Mouse (Mus musculus): Measurements from ENCODE around the gene Macrod1. TPM values are rescaled to one million over a fixed set of nuclear protein-coding genes. Genes with fewer than 3 reads are reported as not detected.

Gene Macrod1
- polyA plus RNA-seq, 1 experiment from 2014 or later, result 2.9 TPM

- Histone ChIP-seq H3K4me2 (replicated peaks) (no peak overlapping the region), H3K36me3 (no peaks in the 10 kb centered on the region), H3K27ac (no peak overlapping the region), H3K9ac (replicated peaks) (no peak overlapping the region), H3K27me3 (peaks cover 72% of the 10 kb centered on the region), H3K9me3 (no peaks in the 10 kb centered on the region), H3K4me3 (replicated peaks) (no peak overlapping the region), H3K4me1 (replicated peaks) (peaks cover 73% of the 10 kb centered on the region)
- no peak for ATAC-seq
- 41% methylated on average over 4 of the region's 4 CpGs for WGBS
Measured at GRCm38 (mm10) chr19:7185059-7185458, 128.4 kb downstream of the Macrod1 start.

DNA sequence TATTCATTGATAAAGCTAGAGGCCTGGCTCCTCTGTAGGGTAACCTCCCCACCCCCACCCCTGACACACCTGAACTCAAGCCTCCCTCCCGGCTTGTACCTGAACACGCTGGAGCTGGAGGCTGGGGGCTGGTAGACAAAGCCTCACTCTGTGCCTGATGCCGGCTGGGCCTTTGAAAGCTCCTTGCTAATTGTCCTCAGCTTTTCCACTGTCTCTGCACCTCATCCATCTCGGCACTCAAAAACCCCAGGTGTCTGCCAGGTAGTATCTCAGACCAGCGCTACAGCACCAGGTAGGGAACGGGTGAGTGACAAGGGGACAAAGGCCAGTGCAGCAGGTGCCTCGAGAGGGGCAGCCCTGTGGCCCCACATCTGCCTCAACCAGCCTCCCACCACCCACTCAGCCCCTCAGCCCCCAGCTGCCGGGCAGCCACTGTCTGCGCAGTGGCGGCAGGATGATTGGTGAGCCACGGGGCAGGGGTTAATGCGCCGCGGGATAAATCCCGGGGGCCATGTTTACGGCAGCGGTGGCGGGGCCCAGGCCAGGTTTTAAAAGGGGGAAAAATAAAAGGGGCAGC is 129.2 kb downstream of the Macrod1 start:
- Histone ChIP-seq H3K27me3 (peaks cover 68% of the 10 kb centered on the region), H3K9me3 (no peaks in the 10 kb centered on the region), H3K9ac (replicated peaks) (peak overlapping the region; percentile 28; the same call in 1 of the 2 replicates), H3K4me3 (replicated peaks) (no peak overlapping the region), H3K4me2 (replicated peaks) (peak overlapping the region; percentile 4; the same call in 1 of the 2 replicates), H3K27ac (no peak overlapping the region), H3K4me1 (replicated peaks) (peaks cover 66% of the 10 kb centered on the region), H3K36me3 (no peaks in the 10 kb centered on the region)
- 6% methylated on average over 18 of the region's 18 CpGs for WGBS
- no peak for ATAC-seq

DNA sequence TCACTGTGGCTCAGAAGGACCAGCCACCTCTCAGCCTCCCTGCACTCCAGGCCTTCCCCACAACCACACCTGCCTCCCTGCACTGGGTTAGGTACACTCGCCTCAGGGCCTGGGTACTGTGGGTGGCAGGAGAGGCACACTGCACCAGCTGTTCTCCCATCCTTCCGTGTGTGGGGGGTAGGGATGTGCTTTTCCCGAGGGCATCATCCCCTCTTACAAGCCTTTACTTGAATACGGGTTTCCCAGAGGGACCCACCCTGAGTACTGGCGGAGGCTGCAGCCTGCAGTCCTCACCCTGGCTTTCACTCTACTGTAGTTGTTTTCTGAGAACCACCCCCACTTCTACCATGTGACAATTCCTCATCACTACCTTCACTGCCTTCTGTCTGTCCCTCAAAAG is 130.5 kb downstream of the Macrod1 start:
- Histone ChIP-seq H3K4me3 (replicated peaks) (no peak overlapping the region), H3K36me3 (no peaks in the 10 kb centered on the region), H3K4me2 (replicated peaks) (no peak overlapping the region), H3K27ac (no peak overlapping the region), H3K27me3 (peaks cover 69% of the 10 kb centered on the region), H3K4me1 (replicated peaks) (peaks cover 63% of the 10 kb centered on the region), H3K9ac (replicated peaks) (no peak overlapping the region), H3K9me3 (no peaks in the 10 kb centered on the region)
- WGBS, result 66% methylated on average over 5 of the region's 5 CpGs
- ATAC-seq, result no peak

GRCm38 (mm10) chr19:7189026-7189425 is 132.4 kb downstream of the Macrod1 start:
- 85% methylated on average over 4 of the region's 4 CpGs for WGBS

DNA sequence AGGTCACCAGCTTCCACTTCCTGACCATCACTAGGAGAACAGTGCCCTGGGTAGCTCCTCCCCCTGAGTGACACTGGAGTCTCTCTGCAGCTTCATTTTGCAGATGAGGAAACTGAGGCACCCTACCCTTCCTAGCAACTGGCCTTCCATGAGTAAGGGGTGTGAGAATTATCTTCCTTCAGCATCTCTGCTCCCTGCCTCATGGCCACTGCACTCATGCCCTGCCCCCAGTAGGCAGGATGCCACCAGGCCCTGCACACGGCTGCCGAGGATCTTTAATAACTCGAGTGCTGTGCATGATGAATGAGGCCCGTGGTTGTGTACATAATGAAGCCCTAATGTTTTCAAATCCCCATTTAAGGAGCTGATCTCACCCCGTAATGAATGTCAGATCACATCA is 134.4 kb downstream of the Macrod1 start:
- Histone ChIP-seq H3K9ac (replicated peaks) (no peak overlapping the region), H3K4me3 (replicated peaks) (no peak overlapping the region), H3K9me3 (no peaks in the 10 kb centered on the region), H3K4me1 (replicated peaks) (peaks cover 53% of the 10 kb centered on the region), H3K4me2 (replicated peaks) (no peak overlapping the region), H3K27me3 (peaks cover 50% of the 10 kb centered on the region), H3K36me3 (no peaks in the 10 kb centered on the region), H3K27ac (no peak overlapping the region)
- 44% methylated on average over 5 of the region's 5 CpGs for WGBS
- ATAC-seq, result no peak

More at GRCm38 (mm10) chr19:7189026-7189425, 132.4 kb downstream of the Macrod1 start:
- Histone ChIP-seq H3K9me3 (no peaks in the 10 kb centered on the region), H3K27ac (no peak overlapping the region), H3K27me3 (peaks cover 61% of the 10 kb centered on the region), H3K4me1 (replicated peaks) (peaks cover 61% of the 10 kb centered on the region), H3K4me2 (replicated peaks) (no peak overlapping the region), H3K36me3 (no peaks in the 10 kb centered on the region), H3K9ac (replicated peaks) (no peak overlapping the region), H3K4me3 (replicated peaks) (no peak overlapping the region)
- ATAC-seq, result no peak

- WGBS, result 38% methylated on average over 6 of the region's 6 CpGs
- Histone ChIP-seq H3K27ac (no peak overlapping the region), H3K36me3 (no peaks in the 10 kb centered on the region), H3K9ac (replicated peaks) (no peak overlapping the region), H3K4me1 (replicated peaks) (peaks cover 53% of the 10 kb centered on the region), H3K4me3 (replicated peaks) (no peak overlapping the region), H3K4me2 (replicated peaks) (no peak overlapping the region), H3K27me3 (peaks cover 44% of the 10 kb centered on the region), H3K9me3 (no peaks in the 10 kb centered on the region)
- ATAC-seq, result no peak
Measured at GRCm38 (mm10) chr19:7191639-7192038, 135.0 kb downstream of the Macrod1 start.

DNA sequence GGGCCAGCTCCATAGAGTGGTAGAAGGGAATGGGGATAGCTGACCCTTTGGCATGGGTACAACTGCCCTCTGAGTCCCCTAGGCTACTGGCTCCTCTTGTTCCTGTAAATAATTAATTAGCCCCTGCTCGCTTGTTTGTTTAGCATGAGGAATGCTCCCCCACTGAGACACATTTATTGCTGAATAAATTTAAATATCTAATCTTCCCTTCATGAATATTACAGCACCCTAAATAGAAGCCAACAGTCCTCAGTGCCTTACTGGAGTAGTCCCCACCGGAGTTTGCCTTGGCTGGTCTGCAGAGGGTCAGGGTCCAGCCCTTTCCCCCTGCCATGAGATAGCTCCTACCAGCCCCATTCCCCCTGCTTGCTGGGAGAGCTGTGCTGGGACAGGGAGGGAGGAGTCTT is 136.0 kb downstream of the Macrod1 start:
- Histone ChIP-seq H3K4me1 (replicated peaks) (peaks cover 57% of the 10 kb centered on the region), H3K27ac (no peak overlapping the region), H3K4me2 (replicated peaks) (no peak overlapping the region), H3K9me3 (no peaks in the 10 kb centered on the region), H3K27me3 (peaks cover 35% of the 10 kb centered on the region), H3K36me3 (peaks cover 7% of the 10 kb centered on the region; the same call in 1 of the 2 replicates), H3K4me3 (replicated peaks) (no peak overlapping the region), H3K9ac (replicated peaks) (0 out of 2 replicates have a peak overlapping the region, but pooled peaks have one; percentile 19)
- WGBS, result 34% methylated on average over 2 of the region's 2 CpGs
- no peak for ATAC-seq

DNA sequence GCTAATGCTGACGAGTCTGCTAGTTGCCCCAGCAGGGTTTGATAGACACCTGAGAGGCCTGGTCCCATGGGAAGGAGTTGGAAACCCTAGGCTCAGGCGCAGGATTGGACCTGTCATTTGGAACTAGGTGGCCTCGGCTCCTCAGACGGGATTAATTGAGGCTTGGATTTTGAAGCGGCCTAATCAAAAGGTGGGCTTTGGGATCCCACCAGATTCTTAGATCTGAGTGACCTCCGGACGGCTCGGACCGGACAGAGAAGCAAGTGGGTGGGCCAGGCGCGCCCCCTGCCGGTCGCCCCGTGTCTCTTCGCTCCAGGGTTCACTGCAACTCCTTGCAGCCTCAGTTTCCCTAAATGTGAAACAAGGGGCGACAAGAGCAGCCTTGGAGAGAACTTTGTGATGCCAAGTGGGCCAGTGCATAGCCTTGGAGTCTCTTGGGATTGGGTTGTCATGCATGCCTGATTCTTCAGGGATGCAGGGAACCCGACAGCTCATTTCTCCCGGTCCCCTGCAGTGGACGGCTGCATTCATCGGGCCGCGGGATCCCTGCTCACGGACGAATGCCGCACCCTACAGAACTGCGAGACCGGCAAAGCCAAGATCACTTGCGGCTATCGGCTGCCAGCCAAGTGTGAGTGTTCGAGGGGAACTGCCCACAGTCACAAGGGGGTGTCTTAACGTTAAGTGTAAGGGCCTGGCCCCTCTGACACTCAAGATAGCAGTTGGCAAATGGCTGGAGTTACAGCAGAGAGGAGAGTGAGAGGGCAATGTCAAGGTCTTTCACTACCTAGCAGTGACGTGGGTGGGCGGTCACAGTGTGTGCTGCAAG is 139.5 kb downstream of the Macrod1 start:
- H3K36me3 ChIP-seq, result peaks cover 43% of the 10 kb centered on the region
- 15% methylated on average over 33 of the region's 33 CpGs for WGBS
- peak; percentile 19 for ATAC-seq
- peaks cover 17% of the 10 kb centered on the region for H3K27me3 ChIP-seq
- no peaks in the 10 kb centered on the region for H3K9me3 ChIP-seq
- H3K27ac ChIP-seq, result no peak overlapping the region
- no peak overlapping the region for H3K9ac ChIP-seq (replicated peaks)
- H3K4me3 ChIP-seq (replicated peaks), result no peak overlapping the region
- peaks cover 41% of the 10 kb centered on the region for H3K4me1 ChIP-seq (replicated peaks)
- H3K4me2 ChIP-seq (replicated peaks), result no peak overlapping the region

DNA sequence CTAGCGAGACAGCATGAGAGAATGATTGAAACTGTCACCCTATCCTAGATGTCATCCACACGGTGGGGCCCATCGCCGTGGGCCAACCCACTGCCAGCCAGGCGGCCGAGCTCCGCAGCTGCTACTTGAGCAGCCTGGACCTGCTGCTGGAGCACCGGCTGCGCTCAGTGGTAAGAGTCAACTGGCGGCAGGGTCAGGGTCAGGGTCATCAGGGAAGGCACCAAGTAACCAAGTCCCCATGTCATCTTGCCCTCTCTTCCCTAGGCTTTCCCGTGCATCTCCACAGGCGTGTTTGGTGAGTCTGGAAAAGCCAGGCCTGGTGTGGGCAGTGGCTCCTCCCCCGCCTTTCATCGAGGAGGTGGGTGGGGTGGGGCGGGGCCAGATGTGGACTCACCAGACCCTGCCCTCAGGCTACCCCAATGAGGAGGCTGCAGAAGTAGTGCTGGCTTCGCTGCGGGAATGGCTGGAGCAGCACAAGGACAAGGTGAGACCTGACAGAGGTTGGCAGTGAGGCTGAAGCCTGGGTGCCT is 140.2 kb downstream of the Macrod1 start:
- 14% methylated on average over 17 of the region's 17 CpGs for WGBS

DNA sequence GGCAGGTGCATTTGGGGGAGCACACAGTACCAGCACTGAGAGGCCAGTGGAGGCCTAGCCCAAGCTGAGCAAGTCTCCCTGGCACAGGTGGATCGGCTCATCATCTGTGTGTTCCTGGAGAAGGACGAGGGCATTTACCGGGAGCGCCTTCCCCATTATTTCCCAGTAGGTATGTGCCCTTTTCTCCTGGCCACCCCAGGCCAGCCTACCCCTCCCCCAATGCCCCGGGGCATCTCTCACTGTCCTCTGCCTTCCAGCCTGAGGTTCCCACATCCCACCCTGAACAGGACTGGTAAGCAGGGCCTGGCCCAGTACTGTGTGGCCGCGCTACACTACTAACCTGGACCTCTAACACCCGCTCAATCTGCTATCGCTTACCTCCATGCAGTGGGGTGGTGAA is 140.8 kb downstream of the Macrod1 start:
- Histone ChIP-seq H3K9ac (replicated peaks) (0 out of 2 replicates have a peak overlapping the region, but pooled peaks have one; percentile 4), H3K36me3 (peaks cover 52% of the 10 kb centered on the region), H3K4me1 (replicated peaks) (peaks cover 31% of the 10 kb centered on the region), H3K4me2 (replicated peaks) (no peak overlapping the region), H3K27me3 (peaks cover 8% of the 10 kb centered on the region), H3K27ac (no peak overlapping the region), H3K4me3 (replicated peaks) (no peak overlapping the region), H3K9me3 (no peaks in the 10 kb centered on the region)
- WGBS, result 91% methylated on average over 9 of the region's 9 CpGs
- peak; percentile 41 for ATAC-seq

More for the DNA sequence above, 140.2 kb downstream of the Macrod1 start:
- peaks cover 13% of the 10 kb centered on the region for H3K27me3 ChIP-seq
- H3K9me3 ChIP-seq, result no peaks in the 10 kb centered on the region
- no peak overlapping the region for H3K4me2 ChIP-seq (replicated peaks)
- H3K27ac ChIP-seq, result no peak overlapping the region
- no peak overlapping the region for H3K9ac ChIP-seq (replicated peaks)
- no peak overlapping the region for H3K4me3 ChIP-seq (replicated peaks)
- peaks cover 38% of the 10 kb centered on the region for H3K4me1 ChIP-seq (replicated peaks)
- ATAC-seq, result peak; percentile 35
- peaks cover 49% of the 10 kb centered on the region for H3K36me3 ChIP-seq

DNA sequence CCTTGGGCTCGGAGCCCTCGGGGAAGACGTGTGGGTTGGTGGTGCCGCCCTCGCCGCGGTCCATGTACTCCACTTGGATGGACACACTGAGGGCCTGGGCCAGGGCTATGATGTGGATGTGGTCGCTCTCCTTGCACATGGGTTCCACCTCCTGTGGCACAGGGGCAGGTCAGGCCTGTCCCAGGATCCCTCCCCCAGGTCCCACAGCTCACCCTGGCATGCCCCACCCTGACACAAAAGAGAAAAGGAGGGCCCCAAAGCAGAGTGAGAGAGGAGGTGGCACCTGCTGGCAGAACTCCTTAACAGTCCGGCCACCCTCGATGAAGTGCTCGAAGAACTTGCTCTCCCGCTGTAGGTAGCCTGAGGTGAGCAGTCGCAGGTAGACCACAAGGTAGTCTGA is 142.5 kb downstream of the Macrod1 start:
- Histone ChIP-seq H3K4me2 (replicated peaks) (no peak overlapping the region), H3K27me3 (peaks cover 2% of the 10 kb centered on the region), H3K27ac (no peak overlapping the region), H3K36me3 (peaks cover 68% of the 10 kb centered on the region), H3K9me3 (no peaks in the 10 kb centered on the region), H3K9ac (replicated peaks) (no peak overlapping the region), H3K4me3 (replicated peaks) (no peak overlapping the region), H3K4me1 (replicated peaks) (peaks cover 31% of the 10 kb centered on the region)
- ATAC-seq, result no peak
- WGBS, result 94% methylated on average over 13 of the region's 13 CpGs

DNA sequence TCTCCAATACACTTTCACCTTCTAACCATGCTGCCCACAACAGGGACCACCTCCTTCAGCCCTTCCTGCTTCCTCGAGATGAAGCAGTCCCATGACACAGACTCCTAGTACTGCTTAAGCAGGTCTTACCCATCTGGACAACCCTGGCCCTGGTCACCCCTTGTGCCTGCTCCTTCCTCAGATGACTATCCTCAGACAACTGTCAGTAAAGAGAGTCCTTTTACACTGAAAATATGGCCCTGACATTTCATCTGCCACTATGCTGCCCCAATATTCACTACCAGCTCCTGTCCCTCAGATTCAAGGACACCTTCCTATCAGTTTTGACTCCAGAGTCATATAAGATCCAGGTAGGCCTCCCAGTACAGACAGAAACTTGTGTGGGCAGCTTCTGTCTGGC is 143.8 kb downstream of the Macrod1 start:
- Histone ChIP-seq H3K4me3 (replicated peaks) (no peak overlapping the region), H3K27me3 (no peaks in the 10 kb centered on the region; the same call in 1 of the 2 replicates), H3K9ac (replicated peaks) (no peak overlapping the region), H3K9me3 (no peaks in the 10 kb centered on the region), H3K27ac (no peak overlapping the region), H3K36me3 (peaks cover 70% of the 10 kb centered on the region), H3K4me1 (replicated peaks) (peaks cover 45% of the 10 kb centered on the region), H3K4me2 (replicated peaks) (no peak overlapping the region)
- no peak for ATAC-seq
- 71% methylated on average over 1 of the region's 1 CpGs for WGBS
